Mouse (Mus musculus): ENCODE measurements at regions not wholly inside any gene's neighbourhood (a gene's known extent, or its start where the extent isn't known, plus 50 kb on each side); places are given as distances from the start of the nearest gene placed in this dataset.

GRCm38 (mm10) chr2:117820708-117821107 lies 291.0 kb upstream of the Thbs1 start:
- no peak for TF ChIP-seq CTCF (IDR thresholded peaks at IDR 0.05; ENCODE audit: low read depth, low read length)
- TF ChIP-seq POLR2A (IDR thresholded peaks at IDR 0.05; ENCODE audit: extremely low read depth, insufficient read depth, low read length), result no peak

Measured in liver, adult 2 months (tissue).